Mouse (Mus musculus) heart, adult 2 months (tissue): ENCODE measurements at regions not wholly inside any gene's neighbourhood (a gene's known extent, or its start where the extent isn't known, plus 50 kb on each side); places are given as distances from the start of the nearest gene placed in this dataset.

Experiments used
- CTCF ChIP-seq: fragments of 200-600 bp; IDR thresholded peaks from 2 replicates; pipeline ENCODE4 v1.8.1; 2022; ENCODE audit warnings: antibody characterized with exemption, mild to moderate bottlenecking, moderate library complexity
- EP300 ChIP-seq: fragments of 200-500 bp; IDR thresholded peaks from 2 replicates; pipeline ENCODE4 v1.6.1; 2011; ENCODE audit warnings: low read depth, low read length, control low read depth; ENCODE audit not compliant: insufficient read depth
- POLR2A ChIP-seq: fragments of 200-500 bp; IDR thresholded peaks from 2 replicates; pipeline ENCODE4 v1.6.1; 2011; ENCODE audit warnings: mild to moderate bottlenecking, low read depth, low read length, control low read depth; ENCODE audit not compliant: insufficient read depth

GRCm38 (mm10) chr13:60338107-60338506, 160.9 kb upstream of the Gas1 start:
- no peak for TF ChIP-seq POLR2A
- TF ChIP-seq CTCF, result no peak
- no peak for TF ChIP-seq EP300
